Mouse (Mus musculus) kidney, embryonic 14.5 days (tissue): ENCODE results near the gene Gm5269. TPM values are rescaled to one million over a fixed set of nuclear protein-coding genes. Genes with fewer than 3 reads are reported as not detected.

Experiments used
- ATAC-seq: fragments of 200-750 bp; cut with Nextera tagmentation; 2 replicates; pipeline ENCODE4 v1.8.0; 2017; ENCODE audit warnings: moderate number of reproducible peaks, mild to moderate bottlenecking, moderate TSS enrichment, moderate library complexity; ENCODE audit not compliant: low FRiP score, low TSS enrichment
- H3K27ac ChIP-seq: fragments of 300-500 bp; sonication (generic); 2 replicates; pipeline ENCODE4 v1.5.1; 2014; ENCODE audit warnings: low read depth, mild to moderate bottlenecking, low read length, moderate library complexity, mixed read lengths
- H3K27me3 ChIP-seq: fragments of 300-500 bp; sonication (generic); 2 replicates; pipeline ENCODE4 v1.6.1; 2014; ENCODE audit warnings: mild to moderate bottlenecking, low read length; ENCODE audit not compliant: control insufficient read depth, insufficient read depth
- H3K36me3 ChIP-seq: fragments of 300-500 bp; sonication (generic); 2 replicates; pipeline ENCODE4 v1.6.1; 2014; ENCODE audit warnings: low read length, mixed read lengths; ENCODE audit not compliant: control insufficient read depth, insufficient read depth
- H3K4me1 ChIP-seq: fragments of 300-500 bp; sonication (generic); 2 replicates; pipeline ENCODE4 v1.6.1; 2014; ENCODE audit warnings: low read length, mixed read lengths; ENCODE audit not compliant: control insufficient read depth, insufficient read depth
- H3K4me2 ChIP-seq: fragments of 300-500 bp; sonication (generic); replicated peaks from 2 replicates; pipeline ENCODE4 v1.6.1; 2014; ENCODE audit warnings: low read depth, mild to moderate bottlenecking, low read length
- H3K4me3 ChIP-seq: fragments of 300-500 bp; sonication (generic); 2 replicates; pipeline ENCODE4 v1.5.1; 2014; ENCODE audit warnings: mild to moderate bottlenecking, low read length
- H3K9ac ChIP-seq: fragments of 300-500 bp; sonication (generic); 2 replicates; pipeline ENCODE4 v1.6.1; 2014; ENCODE audit warnings: low read depth, mild to moderate bottlenecking, low read length, moderate library complexity
- H3K9me3 ChIP-seq: fragments of 300-500 bp; sonication (generic); 2 replicates; pipeline ENCODE4 v1.6.1; 2016; ENCODE audit warnings: low read length; ENCODE audit not compliant: control insufficient read depth
- WGBS: fragments of 180-500 bp; shearing (Covaris S2); extraction: QIAGEN DNeasy Blood & Tissue Kit; methylation state at CpG from one replicate; pipeline ENCODE4 v1.1.7; 2014; 5-methylcytosine and 5-hydroxymethylcytosine counted together
- polyA plus RNA-seq: library from polyadenylated mRNA; unstranded; fragments of >200 nt; fragmentation: Nextera tagmentation; extraction: Ambion mirVana; gene quantifications from 2 replicates; pipeline ENCODE4 v1.2.1, GENCODE M21; 2014

The Gm5269 gene
- not detected in 2 replicates for polyA plus RNA-seq

DNA sequence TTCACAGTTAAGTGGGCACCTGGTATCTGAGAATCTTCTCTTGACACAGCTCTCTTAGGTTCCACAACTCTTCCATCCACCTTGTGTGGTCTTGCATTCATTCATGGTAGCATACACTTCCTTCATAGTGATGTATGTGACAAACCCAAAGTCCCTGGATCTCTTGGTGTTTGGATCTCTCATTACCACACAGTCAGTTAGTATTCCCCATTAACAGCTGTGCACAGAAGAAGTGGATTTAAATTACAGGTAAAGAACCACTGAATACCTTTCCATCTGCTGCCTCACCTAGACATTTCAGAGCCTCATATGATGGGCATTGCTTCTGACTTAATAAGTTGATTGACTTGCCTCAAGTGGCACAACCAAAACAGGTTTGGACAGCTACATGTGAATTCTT, at the start of gene Gm5269:
Gene Gm5269, minus strand, starts transcription at position 101 of the 400 bp plus-strand sequence.
- ATAC-seq, result no peak
- H3K4me3 ChIP-seq, result no peak within 1 kb of the TSS
- H3K36me3 ChIP-seq, result no peaks in the 10 kb centered on the region
- no peak within 1 kb of the TSS for H3K27ac ChIP-seq
- no peaks in the 10 kb centered on the region for H3K9me3 ChIP-seq
- no peaks in the 10 kb centered on the region for H3K4me1 ChIP-seq
- H3K9ac ChIP-seq, result no peak within 1 kb of the TSS
- H3K4me2 ChIP-seq, result no peak within 1 kb of the TSS
- H3K27me3 ChIP-seq, result no peaks in the 10 kb centered on the region

DNA sequence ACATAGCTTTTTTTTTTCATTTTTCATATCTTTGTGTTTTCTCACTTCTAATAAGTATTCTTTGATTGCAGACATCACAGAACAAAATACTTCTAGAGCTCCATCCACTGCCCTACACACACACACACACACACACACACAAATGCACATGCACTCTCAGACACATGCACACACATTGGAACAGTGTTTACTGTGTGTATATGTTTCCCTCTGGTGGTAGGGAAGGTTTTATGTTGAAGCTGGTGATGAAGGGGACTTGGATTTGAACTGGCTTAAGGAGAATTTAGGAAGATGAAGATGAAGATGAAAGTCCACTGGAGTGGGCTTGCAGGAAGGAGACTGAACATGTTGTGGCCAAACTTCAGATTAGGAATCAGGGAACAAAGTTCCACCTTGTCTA, 41.1 kb upstream of the Gm5269 start:
- no peak for ATAC-seq
- no peak overlapping the region for H3K9ac ChIP-seq

DNA sequence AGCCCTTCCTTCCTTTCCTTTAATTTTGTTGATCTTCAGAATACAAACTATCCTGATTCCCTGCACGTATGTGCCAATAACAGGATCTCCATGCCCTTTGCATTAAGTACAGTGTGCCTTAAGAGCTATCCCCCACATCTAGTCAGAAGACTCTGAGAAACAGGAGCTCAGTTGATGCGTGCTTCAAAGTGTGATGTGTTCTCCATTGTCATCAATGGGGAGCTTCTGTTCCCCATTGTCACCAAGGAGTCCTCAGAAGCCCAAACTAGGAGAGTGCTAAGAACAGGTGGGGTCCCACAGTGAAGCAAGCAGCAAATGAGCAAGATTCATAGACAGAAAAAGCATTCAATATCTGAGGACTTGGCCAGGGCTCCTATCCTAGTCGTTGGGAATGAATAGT, 36.8 kb upstream of the Gm5269 start:
- Histone ChIP-seq H3K9me3 (no peaks in the 10 kb centered on the region), H3K9ac (no peak overlapping the region), H3K4me3 (no peak overlapping the region), H3K27ac (no peak overlapping the region), H3K36me3 (no peaks in the 10 kb centered on the region), H3K4me1 (0 out of 2 replicates have a peak, but pooled peaks cover 3% of the 10 kb centered on the region), H3K27me3 (peaks cover 4% of the 10 kb centered on the region; the same call in 1 of the 2 replicates), H3K4me2 (no peak overlapping the region)
- WGBS, result 55% methylated on average over 3 of the region's 3 CpGs
- no peak for ATAC-seq

More for the DNA sequence above, 41.1 kb upstream of the Gm5269 start:
- H3K4me3 ChIP-seq, result no peak overlapping the region
- 0 out of 2 replicates have a peak, but pooled peaks cover under 1% of the 10 kb centered on the region for H3K4me1 ChIP-seq
- H3K27ac ChIP-seq, result no peak overlapping the region
- H3K9me3 ChIP-seq, result no peaks in the 10 kb centered on the region
- no peaks in the 10 kb centered on the region for H3K36me3 ChIP-seq
- H3K4me2 ChIP-seq, result no peak overlapping the region
- peaks cover 4% of the 10 kb centered on the region; the same call in 1 of the 2 replicates for H3K27me3 ChIP-seq

DNA sequence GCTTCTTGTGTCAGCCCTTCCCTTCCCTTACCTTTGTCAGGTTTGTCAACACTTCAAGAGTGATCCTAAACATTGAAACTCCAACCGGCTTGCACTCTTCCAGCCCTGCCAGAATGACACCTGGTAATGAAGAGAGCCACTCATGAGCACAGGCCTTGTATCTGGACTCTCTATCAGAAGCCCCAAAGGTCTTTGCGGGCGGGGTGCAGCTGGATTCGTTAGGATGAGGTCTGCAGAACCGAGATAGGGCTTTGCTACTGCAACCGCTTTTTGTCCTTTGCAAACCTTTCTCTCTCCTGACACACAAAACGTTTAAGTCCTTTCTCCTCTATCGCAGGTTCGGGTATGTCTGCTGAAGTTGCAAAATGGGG, 36.3 kb upstream of the Gm5269 start, which contains the start of gene Slc40a1:
Gene Slc40a1, minus strand, starts transcription at position 131 of the 371 bp plus-strand sequence.
- WGBS, result 30% methylated on average over 9 of the region's 9 CpGs
- Histone ChIP-seq H3K4me2 (peak within 1 kb of the TSS; percentile 86), H3K4me1 (0 out of 2 replicates have a peak, but pooled peaks cover 3% of the 10 kb centered on the region), H3K9me3 (no peaks in the 10 kb centered on the region), H3K27me3 (peaks cover 4% of the 10 kb centered on the region; the same call in 1 of the 2 replicates), H3K4me3 (peak within 1 kb of the TSS; percentile 69), H3K36me3 (no peaks in the 10 kb centered on the region), H3K27ac (peak within 1 kb of the TSS; percentile 25), H3K9ac (peak within 1 kb of the TSS; percentile 58)
- ATAC-seq, result no peak

DNA sequence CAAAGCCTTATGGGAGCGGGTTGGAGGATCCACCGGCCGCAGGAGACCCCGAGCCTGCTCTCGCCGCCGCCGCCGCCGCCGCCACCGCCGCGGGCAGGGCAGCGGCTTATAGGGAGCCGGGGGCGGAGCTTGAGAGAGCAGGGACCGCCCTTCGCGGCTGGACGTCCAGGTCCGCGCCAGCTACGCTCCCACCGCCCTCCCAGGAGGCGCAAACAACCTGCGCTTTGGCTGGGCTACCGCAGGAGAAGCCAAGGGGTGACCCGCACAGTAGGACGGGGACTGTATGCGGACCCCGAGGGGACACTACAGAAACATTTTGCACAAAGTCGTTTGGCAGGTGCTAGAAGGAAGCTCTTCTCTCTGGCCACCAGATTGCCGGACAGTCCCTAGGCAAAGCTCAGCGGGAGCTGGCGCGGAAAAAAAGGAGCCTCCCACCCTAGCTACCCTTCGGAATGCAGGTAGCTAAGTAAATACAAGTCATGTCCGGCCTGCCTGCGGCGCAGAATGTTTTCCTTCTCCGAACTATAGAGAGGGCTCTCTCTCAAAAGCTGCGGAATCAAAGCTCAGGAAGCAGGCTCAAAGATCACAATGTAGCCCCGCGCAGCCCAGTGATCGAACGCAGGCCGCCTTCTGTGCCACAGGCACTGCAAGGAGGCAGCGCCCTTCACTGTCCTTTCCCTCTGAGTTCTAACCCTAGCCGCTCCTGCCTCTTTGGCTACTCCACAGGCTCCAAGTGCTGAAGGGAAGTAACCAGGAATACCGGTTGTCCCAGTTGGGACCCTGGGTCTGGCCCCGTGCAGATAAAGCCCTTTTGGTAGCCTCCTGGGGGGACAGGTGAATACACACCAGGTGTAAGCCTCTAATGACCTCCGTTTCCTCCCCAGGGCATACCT, 35.7 kb upstream of the Gm5269 start:
- H3K4me3 ChIP-seq, result peak overlapping the region; percentile 69
- peak overlapping the region; percentile 86 for H3K4me2 ChIP-seq
- H3K27ac ChIP-seq, result peak overlapping the region; percentile 25
- no peaks in the 10 kb centered on the region for H3K36me3 ChIP-seq
- peaks cover 4% of the 10 kb centered on the region; the same call in 1 of the 2 replicates for H3K27me3 ChIP-seq
- no peaks in the 10 kb centered on the region for H3K9me3 ChIP-seq
- peak; percentile 98 for ATAC-seq
- H3K4me1 ChIP-seq, result 0 out of 2 replicates have a peak, but pooled peaks cover 3% of the 10 kb centered on the region
- peak overlapping the region; percentile 58 for H3K9ac ChIP-seq
- WGBS, result under 1% methylated on average over 53 of the region's 53 CpGs

DNA sequence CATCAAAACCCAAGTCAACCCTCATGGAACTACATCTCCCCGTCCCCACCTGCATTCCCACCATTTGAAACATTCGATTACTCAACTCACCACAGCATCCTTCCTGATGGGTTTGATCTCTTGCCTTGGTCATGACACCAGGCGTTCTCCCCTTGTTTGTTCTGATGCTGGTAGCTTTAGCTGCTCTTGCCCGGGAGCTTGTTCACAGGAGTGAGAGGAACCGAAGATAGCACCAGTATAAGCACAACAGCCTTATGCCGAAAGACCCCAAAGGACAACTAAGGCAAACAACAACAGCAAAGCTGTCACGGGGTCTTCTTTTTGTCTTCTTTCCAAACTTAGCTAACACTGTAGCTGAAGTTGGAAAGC, 35.0 kb upstream of the Gm5269 start:
- peaks cover 4% of the 10 kb centered on the region; the same call in 1 of the 2 replicates for H3K27me3 ChIP-seq
- H3K4me3 ChIP-seq, result peak overlapping the region; percentile 69
- H3K9me3 ChIP-seq, result no peaks in the 10 kb centered on the region
- no peak overlapping the region for H3K27ac ChIP-seq
- 0 out of 2 replicates have a peak, but pooled peaks cover 3% of the 10 kb centered on the region for H3K4me1 ChIP-seq
- ATAC-seq, result peak; percentile 51; the same call in 1 of the 2 replicates
- 7% methylated on average over 7 of the region's 7 CpGs for WGBS
- H3K36me3 ChIP-seq, result no peaks in the 10 kb centered on the region
- peak overlapping the region; percentile 58 for H3K9ac ChIP-seq
- peak overlapping the region; percentile 86 for H3K4me2 ChIP-seq

DNA sequence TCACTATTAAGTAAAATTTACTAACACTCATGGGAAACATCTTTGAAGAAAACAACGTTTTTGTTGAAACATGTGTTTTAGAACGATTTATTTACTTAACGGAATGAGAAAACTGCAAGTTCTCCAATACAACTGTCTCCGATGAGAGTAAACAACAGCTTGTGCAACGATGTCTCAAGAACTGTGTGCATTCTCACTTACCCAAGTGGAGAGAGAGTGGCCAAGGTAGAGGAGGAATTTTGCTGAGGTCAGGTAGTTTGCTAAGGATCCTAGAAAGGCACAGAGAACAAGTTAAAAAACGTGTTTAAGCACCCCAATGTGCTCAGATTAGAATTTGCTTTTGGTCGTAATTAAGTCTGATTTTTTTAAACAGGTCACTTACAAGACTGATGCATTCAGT, 34.4 kb upstream of the Gm5269 start:
- 53% methylated on average over 7 of the region's 7 CpGs for WGBS
- peak overlapping the region; percentile 86 for H3K4me2 ChIP-seq
- no peaks in the 10 kb centered on the region for H3K9me3 ChIP-seq
- peak overlapping the region; percentile 69 for H3K4me3 ChIP-seq
- 0 out of 2 replicates have a peak, but pooled peaks cover 3% of the 10 kb centered on the region for H3K4me1 ChIP-seq
- peaks cover 4% of the 10 kb centered on the region; the same call in 1 of the 2 replicates for H3K27me3 ChIP-seq
- ATAC-seq, result no peak
- no peak overlapping the region for H3K9ac ChIP-seq
- H3K36me3 ChIP-seq, result no peaks in the 10 kb centered on the region; the same call in 1 of the 2 replicates
- H3K27ac ChIP-seq, result no peak overlapping the region

DNA sequence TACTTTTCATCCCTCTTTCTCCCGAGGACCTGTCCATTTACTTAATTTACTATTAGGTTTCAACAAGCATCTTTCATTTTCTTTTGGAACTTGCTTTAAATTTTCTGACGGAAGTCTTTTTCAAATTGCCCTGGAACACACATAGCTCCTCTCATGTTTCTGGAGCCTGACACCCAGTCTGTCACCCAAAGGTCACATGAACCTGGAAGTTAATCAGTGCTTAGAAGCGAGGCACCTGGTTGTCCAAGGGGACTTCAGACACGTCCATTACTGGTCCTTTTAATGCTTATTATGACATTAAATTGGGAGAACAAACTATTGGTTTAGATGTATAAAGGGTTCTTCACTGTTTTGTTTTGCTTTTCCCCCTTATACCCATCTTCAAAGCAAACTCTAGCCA, 33.2 kb upstream of the Gm5269 start:
- Histone ChIP-seq H3K4me2 (peak overlapping the region; percentile 86), H3K36me3 (peaks cover 3% of the 10 kb centered on the region; the same call in 1 of the 2 replicates), H3K9ac (no peak overlapping the region), H3K4me3 (peak overlapping the region; percentile 69; the same call in 1 of the 2 replicates), H3K27ac (no peak overlapping the region), H3K27me3 (peaks cover 4% of the 10 kb centered on the region; the same call in 1 of the 2 replicates), H3K4me1 (0 out of 2 replicates have a peak, but pooled peaks cover 3% of the 10 kb centered on the region), H3K9me3 (no peaks in the 10 kb centered on the region)
- WGBS, result 28% methylated on average over 4 of the region's 4 CpGs
- ATAC-seq, result no peak

DNA sequence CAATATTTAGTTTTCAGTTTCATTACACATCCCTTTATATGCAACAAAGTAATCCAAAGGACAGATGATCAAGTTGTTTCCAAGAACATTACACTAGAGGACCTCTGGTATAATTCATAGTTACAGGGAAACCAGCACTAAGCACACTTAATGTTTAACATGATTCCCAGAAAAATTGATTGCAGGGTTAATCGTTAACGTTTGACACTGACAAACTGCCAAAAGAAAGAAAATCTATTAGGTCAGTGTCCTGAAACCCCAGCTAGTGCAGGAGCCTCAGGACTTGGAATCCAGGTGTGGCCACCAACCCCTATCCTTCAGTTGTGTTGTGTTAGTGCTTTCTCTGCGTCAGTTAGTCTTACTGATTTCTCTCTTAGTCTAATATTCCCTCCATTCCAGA, 30.6 kb upstream of the Gm5269 start:
- WGBS, result 64% methylated on average over 3 of the region's 3 CpGs
- H3K4me2 ChIP-seq, result no peak overlapping the region

More for the DNA sequence above, 30.6 kb upstream of the Gm5269 start:
- Histone ChIP-seq H3K36me3 (peaks cover 12% of the 10 kb centered on the region; the same call in 1 of the 2 replicates), H3K4me3 (no peak overlapping the region), H3K27ac (no peak overlapping the region), H3K4me1 (no peaks in the 10 kb centered on the region), H3K9ac (no peak overlapping the region), H3K9me3 (no peaks in the 10 kb centered on the region), H3K27me3 (no peaks in the 10 kb centered on the region)
- no peak for ATAC-seq
